Mouse (Mus musculus): ENCODE results near the gene Gtf2i.

- TF ChIP-seq TAL1 (conservative IDR thresholded peaks at IDR 0.05; ENCODE audit: low read depth, low read length) (no peak), GATA1 (IDR thresholded peaks at IDR 0.05; ENCODE audit: borderline replicate concordance, low read length) (no peak), CTCF (IDR thresholded peaks at IDR 0.05; ENCODE audit: low read depth, low read length) (no peak), POLR2AphosphoS5 (IDR thresholded peaks at IDR 0.05; ENCODE audit: insufficient replicate concordance, low read depth, low read length) (no peak), GATA2 (IDR thresholded peaks at IDR 0.05; ENCODE audit: borderline replicate concordance, low read depth, low read length) (no peak)
Measured at GRCm38 (mm10) chr5:134291096-134291495, 23.5 kb downstream of the Gtf2i start.
